Mouse (Mus musculus): ENCODE data around the gene Igf1r. TPM values are rescaled to one million over a fixed set of nuclear protein-coding genes. Genes with fewer than 3 reads are reported as not detected.
A peak's percentile ranks its signal among the peaks of the same experiment; 100 is the strongest.

The Igf1r gene
- polyA plus RNA-seq, 1 experiment from 2014 or later, result 19.0 TPM

DNA sequence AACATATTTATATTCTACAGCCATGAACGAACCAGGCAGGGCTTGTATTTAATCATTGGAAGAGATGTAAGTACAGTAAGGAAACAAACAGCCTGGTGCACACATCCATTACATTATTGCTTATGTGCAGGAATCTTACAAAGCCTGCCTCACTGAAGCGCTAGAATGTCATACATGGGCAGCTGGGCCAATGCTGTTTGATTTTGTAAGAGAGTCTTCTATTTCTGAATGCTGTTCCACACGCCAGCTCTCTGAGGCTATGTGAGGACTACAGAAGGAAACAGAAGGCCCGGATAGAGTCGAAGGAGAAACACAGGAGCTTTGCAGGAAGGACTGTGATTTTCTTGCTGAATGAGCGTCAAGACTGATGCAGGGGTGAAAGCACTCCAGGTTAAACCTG lies 136.2 kb downstream of the Igf1r start:
- Histone ChIP-seq H3K9me3 (replicated peaks) (no peaks in the 10 kb centered on the region), H3K27me3 (replicated peaks) (no peaks in the 10 kb centered on the region), H3K4me2 (no peak overlapping the region), H3K4me1 (peaks cover 49% of the 10 kb centered on the region), H3K36me3 (no peaks in the 10 kb centered on the region), H3K27ac (replicated peaks) (0 out of 2 replicates have a peak overlapping the region, but pooled peaks have one; percentile 3), H3K4me3 (replicated peaks) (no peak overlapping the region), H3K9ac (replicated peaks) (no peak overlapping the region)
- no peak for ATAC-seq (ENCODE audit: low FRiP score)
- WGBS, result 72% methylated on average over 6 of the region's 6 CpGs

- H3K9ac ChIP-seq (replicated peaks), result no peak overlapping the region
- H3K4me1 ChIP-seq, result peaks cover 54% of the 10 kb centered on the region
- no peak overlapping the region for H3K4me2 ChIP-seq
- H3K4me3 ChIP-seq (replicated peaks), result no peak overlapping the region
- no peak overlapping the region for H3K27ac ChIP-seq (replicated peaks)
- no peaks in the 10 kb centered on the region for H3K36me3 ChIP-seq
- 87% methylated on average over 10 of the region's 10 CpGs for WGBS
- no peak for ATAC-seq (ENCODE audit: low FRiP score)
- H3K27me3 ChIP-seq (replicated peaks), result no peaks in the 10 kb centered on the region
- no peaks in the 10 kb centered on the region for H3K9me3 ChIP-seq (replicated peaks)
Observed at GRCm38 (mm10) chr7:68089725-68090124, 137.1 kb downstream of the Igf1r start.

DNA sequence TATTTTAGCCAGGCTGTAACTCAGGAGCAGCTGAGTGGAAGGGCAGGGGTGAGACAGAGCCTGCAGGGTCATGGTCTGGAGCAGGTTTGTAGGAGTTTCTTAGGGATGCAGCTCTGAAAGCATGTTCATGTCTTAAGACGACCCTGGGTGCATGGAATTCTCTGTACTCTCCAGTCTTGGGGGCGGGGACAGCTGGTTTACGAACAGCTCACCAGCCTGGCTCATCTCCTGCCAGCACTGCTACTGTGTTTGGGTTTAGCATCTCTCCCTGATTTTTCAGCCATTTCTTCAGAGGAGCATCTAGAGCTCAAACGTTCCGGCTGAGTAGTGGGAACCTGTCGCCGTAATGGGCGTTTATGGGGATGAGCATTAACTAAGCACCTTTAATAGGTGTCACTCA lies 137.9 kb downstream of the Igf1r start:
- WGBS, result 85% methylated on average over 8 of the region's 8 CpGs
- ATAC-seq (ENCODE audit: low FRiP score), result no peak

GRCm38 (mm10) chr7:68092304-68092978 lies 139.8 kb downstream of the Igf1r start:
- Histone ChIP-seq H3K4me2 (no peak overlapping the region), H3K27me3 (replicated peaks) (no peaks in the 10 kb centered on the region), H3K36me3 (no peaks in the 10 kb centered on the region), H3K4me3 (replicated peaks) (no peak overlapping the region), H3K4me1 (peaks cover 38% of the 10 kb centered on the region), H3K27ac (replicated peaks) (no peak overlapping the region), H3K9me3 (replicated peaks) (no peaks in the 10 kb centered on the region), H3K9ac (replicated peaks) (no peak overlapping the region)
- WGBS, result 59% methylated on average over 8 of the region's 8 CpGs
- ATAC-seq (ENCODE audit: low FRiP score), result no peak

More for the DNA sequence above, 137.9 kb downstream of the Igf1r start:
- Histone ChIP-seq H3K27me3 (replicated peaks) (no peaks in the 10 kb centered on the region), H3K9me3 (replicated peaks) (no peaks in the 10 kb centered on the region), H3K9ac (replicated peaks) (no peak overlapping the region), H3K4me2 (no peak overlapping the region), H3K4me3 (replicated peaks) (no peak overlapping the region), H3K4me1 (peaks cover 47% of the 10 kb centered on the region), H3K27ac (replicated peaks) (no peak overlapping the region), H3K36me3 (no peaks in the 10 kb centered on the region)

DNA sequence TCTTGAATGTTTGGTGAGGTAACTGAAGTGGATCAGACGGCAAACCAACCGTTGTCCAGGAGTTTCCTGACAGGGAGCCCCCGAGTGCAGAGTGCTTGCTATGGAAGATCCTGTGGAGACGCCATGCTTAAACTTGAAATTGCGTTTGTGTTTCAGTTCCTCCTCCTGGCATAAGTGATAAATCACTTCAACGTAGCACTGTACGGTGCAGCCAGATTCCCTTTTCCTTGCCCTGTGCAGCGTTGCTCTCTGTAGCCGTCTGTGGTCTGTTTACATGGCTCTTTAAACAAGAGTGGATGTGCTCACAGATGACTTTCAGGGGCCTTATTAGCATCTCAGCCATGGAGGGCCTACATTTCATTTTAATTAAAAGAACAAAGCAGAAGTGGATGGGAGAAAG lies 141.2 kb downstream of the Igf1r start:
- Histone ChIP-seq H3K9ac (replicated peaks) (no peak overlapping the region), H3K27ac (replicated peaks) (peak overlapping the region; percentile 61), H3K27me3 (replicated peaks) (no peaks in the 10 kb centered on the region), H3K4me2 (no peak overlapping the region), H3K4me3 (replicated peaks) (no peak overlapping the region), H3K36me3 (no peaks in the 10 kb centered on the region), H3K4me1 (peaks cover 32% of the 10 kb centered on the region), H3K9me3 (replicated peaks) (no peaks in the 10 kb centered on the region)
- 16% methylated on average over 9 of the region's 9 CpGs for WGBS
- ATAC-seq (ENCODE audit: low FRiP score), result peak; percentile 48

DNA sequence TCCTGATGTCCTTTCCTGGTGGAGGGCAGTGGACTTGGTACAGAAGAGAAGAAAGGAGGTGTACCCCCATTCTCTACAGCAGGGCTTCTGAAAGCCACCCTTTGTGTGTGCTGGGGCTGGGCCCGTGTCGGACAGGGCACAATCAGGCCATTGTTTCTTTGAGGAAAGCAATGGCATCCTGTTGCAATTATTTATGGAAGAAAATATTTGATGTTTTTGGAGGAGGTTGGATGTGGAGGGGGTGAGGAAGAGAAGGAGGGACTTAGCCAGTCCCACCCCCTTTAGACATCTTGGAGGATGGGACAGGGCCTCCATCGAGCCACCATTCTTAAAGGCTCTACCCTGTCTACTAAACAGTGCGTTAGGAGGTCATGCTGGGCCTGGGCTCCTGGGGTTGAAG lies 142.9 kb downstream of the Igf1r start:
- H3K4me1 ChIP-seq, result peaks cover 23% of the 10 kb centered on the region
- no peaks in the 10 kb centered on the region for H3K9me3 ChIP-seq (replicated peaks)
- no peak overlapping the region for H3K4me3 ChIP-seq (replicated peaks)
- no peak overlapping the region for H3K27ac ChIP-seq (replicated peaks)
- no peak for ATAC-seq (ENCODE audit: low FRiP score)
- H3K4me2 ChIP-seq, result no peak overlapping the region
- no peak overlapping the region for H3K9ac ChIP-seq (replicated peaks)
- no peaks in the 10 kb centered on the region for H3K36me3 ChIP-seq
- no peaks in the 10 kb centered on the region for H3K27me3 ChIP-seq (replicated peaks)
- WGBS, result 30% methylated on average over 4 of the region's 4 CpGs

DNA sequence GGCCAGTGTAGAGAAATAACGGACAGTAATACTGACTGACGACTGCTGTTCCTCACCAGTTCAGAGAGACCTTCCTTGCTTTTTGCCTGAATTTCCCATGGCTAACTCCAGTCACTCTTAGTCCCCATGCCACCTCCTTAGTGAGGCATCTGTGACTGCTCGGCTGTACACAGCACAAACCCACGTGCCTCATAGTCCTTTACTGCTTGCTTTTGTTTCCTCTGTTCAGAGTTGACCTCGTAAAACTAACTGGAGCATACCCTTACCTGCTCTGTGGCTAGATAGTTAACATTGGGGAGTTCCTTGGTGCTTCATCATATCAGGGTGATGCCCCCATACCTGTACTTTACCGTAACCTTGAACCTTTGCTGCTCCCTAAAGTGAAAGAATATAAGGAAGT lies 143.8 kb downstream of the Igf1r start:
- Histone ChIP-seq H3K4me3 (replicated peaks) (no peak overlapping the region), H3K36me3 (no peaks in the 10 kb centered on the region)
- WGBS, result 58% methylated on average over 6 of the region's 6 CpGs

DNA sequence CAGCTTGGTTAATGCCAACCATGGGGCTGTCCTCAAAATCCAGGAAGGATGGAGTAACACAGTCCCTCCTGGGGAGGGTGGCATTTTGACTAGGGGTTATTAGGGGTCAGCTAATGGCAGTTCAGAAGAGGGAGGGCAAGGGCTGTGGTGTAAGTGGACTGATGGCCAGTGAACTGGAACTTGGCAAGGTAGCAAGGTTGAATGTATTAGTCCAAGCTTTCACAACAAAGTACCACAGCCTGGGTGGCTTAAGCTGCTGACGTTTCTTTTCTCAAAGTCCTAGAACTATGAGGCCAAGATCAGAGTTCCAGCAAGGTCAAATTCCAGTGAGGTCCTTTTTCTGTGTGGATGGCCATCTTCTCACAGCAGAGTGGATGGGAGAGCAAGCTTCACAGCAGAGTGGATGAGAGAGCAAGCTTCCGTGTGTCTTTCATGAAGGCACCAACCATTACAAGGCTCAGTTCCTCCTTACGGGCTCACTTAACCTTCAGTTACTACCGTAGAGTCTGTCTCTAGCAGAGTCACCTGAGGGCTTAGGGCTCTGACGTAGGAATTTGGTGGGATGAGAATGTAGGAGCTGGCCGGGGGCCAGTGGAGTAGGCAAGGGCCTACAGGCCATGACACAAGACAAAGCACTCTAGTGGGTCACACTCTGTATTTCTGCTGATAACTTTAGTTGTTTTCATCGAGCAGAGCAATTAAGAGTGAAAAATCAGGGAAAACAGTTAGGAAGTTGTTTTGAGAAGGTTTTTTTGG lies 144.6 kb downstream of the Igf1r start:
- no peaks in the 10 kb centered on the region for H3K9me3 ChIP-seq (replicated peaks)
- H3K9ac ChIP-seq (replicated peaks), result no peak overlapping the region
- H3K4me3 ChIP-seq (replicated peaks), result no peak overlapping the region
- ATAC-seq (ENCODE audit: low FRiP score), result no peak
- H3K27ac ChIP-seq (replicated peaks), result no peak overlapping the region
- H3K4me1 ChIP-seq, result peaks cover 25% of the 10 kb centered on the region
- no peaks in the 10 kb centered on the region for H3K36me3 ChIP-seq
- WGBS, result 94% methylated on average over 7 of the region's 7 CpGs
- H3K4me2 ChIP-seq, result no peak overlapping the region
- H3K27me3 ChIP-seq (replicated peaks), result no peaks in the 10 kb centered on the region

More for the DNA sequence above, 143.8 kb downstream of the Igf1r start:
- peaks cover 23% of the 10 kb centered on the region for H3K4me1 ChIP-seq
- no peak for ATAC-seq (ENCODE audit: low FRiP score)
- H3K4me2 ChIP-seq, result no peak overlapping the region
- no peak overlapping the region for H3K27ac ChIP-seq (replicated peaks)
- no peak overlapping the region for H3K9ac ChIP-seq (replicated peaks)
- H3K9me3 ChIP-seq (replicated peaks), result no peaks in the 10 kb centered on the region
- H3K27me3 ChIP-seq (replicated peaks), result no peaks in the 10 kb centered on the region

- no peak overlapping the region for H3K4me2 ChIP-seq
- ATAC-seq (ENCODE audit: low FRiP score), result no peak
- H3K27ac ChIP-seq (replicated peaks), result no peak overlapping the region
- H3K4me3 ChIP-seq (replicated peaks), result no peak overlapping the region
- no peak overlapping the region for H3K9ac ChIP-seq (replicated peaks)
- H3K9me3 ChIP-seq (replicated peaks), result no peaks in the 10 kb centered on the region
- 92% methylated on average over 6 of the region's 6 CpGs for WGBS
- H3K27me3 ChIP-seq (replicated peaks), result no peaks in the 10 kb centered on the region
- peaks cover 32% of the 10 kb centered on the region for H3K4me1 ChIP-seq
- H3K36me3 ChIP-seq, result no peaks in the 10 kb centered on the region
Observed at GRCm38 (mm10) chr7:68098098-68098497, 145.5 kb downstream of the Igf1r start.

DNA sequence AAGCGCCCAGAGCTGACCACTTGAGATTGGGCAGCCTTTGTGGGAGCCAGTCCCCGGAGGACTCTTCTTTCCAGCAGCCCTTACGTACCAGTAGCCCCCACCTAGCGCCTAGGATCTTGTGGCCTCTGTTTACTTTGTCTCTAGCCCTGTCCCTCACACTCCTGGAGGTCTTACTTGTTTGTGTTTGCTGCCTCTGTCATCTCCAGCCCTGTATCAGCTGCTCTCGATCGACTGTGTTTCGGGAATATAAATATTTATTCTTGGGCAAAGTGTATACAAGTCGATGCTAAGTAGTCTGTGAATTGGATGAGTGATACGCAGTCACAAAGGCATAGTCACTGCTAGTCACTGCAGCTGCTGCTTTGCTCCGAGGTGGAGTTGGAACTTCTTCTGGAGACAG lies 147.8 kb downstream of the Igf1r start:
- no peak overlapping the region for H3K4me3 ChIP-seq (replicated peaks)
- no peak overlapping the region for H3K27ac ChIP-seq (replicated peaks)
- peaks cover 33% of the 10 kb centered on the region for H3K4me1 ChIP-seq
- no peak for ATAC-seq (ENCODE audit: low FRiP score)
- H3K27me3 ChIP-seq (replicated peaks), result no peaks in the 10 kb centered on the region
- H3K9ac ChIP-seq (replicated peaks), result no peak overlapping the region
- no peak overlapping the region for H3K4me2 ChIP-seq
- no peaks in the 10 kb centered on the region for H3K36me3 ChIP-seq
- 86% methylated on average over 10 of the region's 10 CpGs for WGBS
- no peaks in the 10 kb centered on the region for H3K9me3 ChIP-seq (replicated peaks)

DNA sequence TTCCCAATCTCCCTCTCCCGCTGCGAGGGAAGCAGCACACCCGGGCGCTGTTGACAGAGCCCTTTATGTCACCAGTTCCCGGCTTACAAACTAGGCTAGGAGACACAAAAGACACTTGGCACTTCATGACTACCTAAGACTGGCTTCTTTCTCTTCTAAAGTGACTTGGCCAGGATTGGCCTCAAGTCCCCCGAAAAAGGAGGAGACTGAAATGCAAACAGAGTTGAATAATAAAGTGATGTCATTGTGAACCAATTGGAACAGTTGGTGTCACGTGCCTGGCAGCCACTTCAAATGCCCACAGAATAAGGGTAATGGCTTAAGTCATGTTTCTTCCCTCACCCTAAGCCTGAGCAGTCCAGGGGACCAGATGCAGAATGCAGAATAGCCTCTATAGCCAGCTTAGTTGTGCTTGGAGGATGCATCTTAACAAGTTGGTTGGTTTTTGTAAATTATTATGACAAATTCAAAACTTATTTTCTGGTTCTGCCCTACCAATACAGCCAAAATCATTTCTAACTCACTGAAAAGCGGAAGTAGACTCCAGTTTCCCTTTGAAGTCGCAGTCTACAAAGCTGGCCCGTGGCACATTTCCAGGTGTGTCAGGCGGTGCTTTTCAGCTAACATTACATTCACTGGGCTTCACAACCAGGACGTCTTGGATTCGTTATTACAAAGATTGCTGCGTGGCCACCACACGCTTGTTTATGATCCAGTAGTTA lies 150.0 kb downstream of the Igf1r start:
- ATAC-seq (ENCODE audit: low FRiP score), result peak; percentile 83; the same call in 1 of the 2 replicates
- Histone ChIP-seq H3K9me3 (replicated peaks) (no peaks in the 10 kb centered on the region), H3K4me1 (peaks cover 34% of the 10 kb centered on the region), H3K9ac (replicated peaks) (no peak overlapping the region), H3K4me2 (no peak overlapping the region), H3K27ac (replicated peaks) (peak overlapping the region; percentile 23; the same call in 1 of the 2 replicates), H3K27me3 (replicated peaks) (no peaks in the 10 kb centered on the region), H3K36me3 (no peaks in the 10 kb centered on the region), H3K4me3 (replicated peaks) (no peak overlapping the region)
- 60% methylated on average over 15 of the region's 15 CpGs for WGBS

DNA sequence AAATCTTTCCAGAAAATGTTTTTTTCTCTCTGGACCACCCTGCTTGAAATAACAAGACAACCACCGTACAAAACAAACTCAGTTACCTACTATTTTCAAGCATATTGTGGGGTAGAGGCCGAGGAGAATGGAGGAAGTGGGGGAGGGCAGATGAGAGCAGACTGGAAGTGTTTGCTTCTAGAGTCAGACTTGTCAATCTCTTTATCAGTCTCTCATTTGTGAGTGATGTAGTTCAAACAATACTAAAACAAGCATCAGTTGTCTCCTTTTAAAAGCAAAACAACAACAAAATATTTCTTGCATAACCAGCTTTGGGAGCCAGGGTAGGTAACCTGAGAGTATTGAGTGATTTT lies 150.5 kb downstream of the Igf1r start:
- H3K4me2 ChIP-seq, result no peak overlapping the region
- H3K4me1 ChIP-seq, result peaks cover 34% of the 10 kb centered on the region

More for the DNA sequence above, 150.5 kb downstream of the Igf1r start:
- H3K4me3 ChIP-seq (replicated peaks), result no peak overlapping the region
- H3K27ac ChIP-seq (replicated peaks), result peak overlapping the region; percentile 23; the same call in 1 of the 2 replicates
- no peaks in the 10 kb centered on the region for H3K9me3 ChIP-seq (replicated peaks)
- H3K9ac ChIP-seq (replicated peaks), result no peak overlapping the region
- 59% methylated on average over 2 of the region's 2 CpGs for WGBS
- no peaks in the 10 kb centered on the region for H3K27me3 ChIP-seq (replicated peaks)
- ATAC-seq (ENCODE audit: low FRiP score), result no peak
- no peaks in the 10 kb centered on the region for H3K36me3 ChIP-seq

Data from neural tube, embryonic 15.5 days (tissue).